Mouse (Mus musculus): ENCODE measurements around the gene Vmn1r25. TPM values are rescaled to one million over a fixed set of nuclear protein-coding genes. Genes with fewer than 3 reads are reported as not detected.

Vmn1r25 gene
- not detected for polyA plus RNA-seq (2014; fragmentation: Illumina TruSeq; extraction: RNeasy Lipid Tissue Mini Kit (QIAGEN cat#74804); ENCODE audit: low read depth, low replicate concordance)

GRCm38 (mm10) chr6:57980710-57981109 lies at the start of gene Vmn1r25:
Vmn1r25 (minus strand) TSS chr6:57980810.

DNA sequence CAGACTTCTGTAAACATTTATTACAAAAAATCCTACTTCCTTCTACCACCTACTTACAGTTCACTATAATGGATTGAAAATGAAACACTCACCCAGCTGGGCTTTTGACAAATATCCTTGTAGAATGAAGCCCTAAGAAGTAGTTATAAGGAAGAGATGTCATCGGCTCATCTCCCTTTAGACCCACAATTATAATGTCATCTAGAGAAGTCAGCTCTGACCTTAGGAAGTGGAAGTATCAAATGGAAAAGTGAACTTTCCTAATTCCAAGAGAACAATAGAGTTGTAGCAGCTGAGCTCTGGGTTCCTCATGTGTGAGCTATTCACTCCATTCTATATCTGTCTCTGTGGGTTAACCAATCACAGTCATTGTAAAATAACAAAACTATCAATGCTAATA lies 34.4 kb upstream of the Vmn1r25 start, which contains the start of gene Vmn1r26:
Vmn1r26 (minus strand) TSS at position 101 of the 400 bp plus-strand sequence.

GRCm38 (mm10) chr6:57961403-57961802 lies 19.2 kb downstream of the Vmn1r25 start, which contains the start of gene Vmn1r24:
Vmn1r24 (minus strand) TSS chr6:57961503.

Other genes starting within 250 kb of the Vmn1r25 start
- gene Vopp1, start 155.7 kb downstream of the Vmn1r25 start, polyA plus RNA-seq (2014; fragmentation: Illumina TruSeq; extraction: RNeasy Lipid Tissue Mini Kit (QIAGEN cat#74804); ENCODE audit: low read depth, low replicate concordance) = 35.9 TPM
- gene Vmn1r21, start 130.5 kb downstream of the Vmn1r25 start, polyA plus RNA-seq (2014; fragmentation: Illumina TruSeq; extraction: RNeasy Lipid Tissue Mini Kit (QIAGEN cat#74804); ENCODE audit: low read depth, low replicate concordance) = not detected
- gene Vmn1r22, start 72.8 kb downstream of the Vmn1r25 start, polyA plus RNA-seq (2014; fragmentation: Illumina TruSeq; extraction: RNeasy Lipid Tissue Mini Kit (QIAGEN cat#74804); ENCODE audit: low read depth, low replicate concordance) = not detected
- gene Vmn1r23, start 54.0 kb downstream of the Vmn1r25 start, polyA plus RNA-seq (2014; fragmentation: Illumina TruSeq; extraction: RNeasy Lipid Tissue Mini Kit (QIAGEN cat#74804); ENCODE audit: low read depth, low replicate concordance) = not detected
- gene Vmn1r24, start 19.3 kb downstream of the Vmn1r25 start, polyA plus RNA-seq (2014; fragmentation: Illumina TruSeq; extraction: RNeasy Lipid Tissue Mini Kit (QIAGEN cat#74804); ENCODE audit: low read depth, low replicate concordance) = not detected
- not detected for gene Vmn1r26, start 34.3 kb upstream of the Vmn1r25 start, polyA plus RNA-seq (2014; fragmentation: Illumina TruSeq; extraction: RNeasy Lipid Tissue Mini Kit (QIAGEN cat#74804); ENCODE audit: low read depth, low replicate concordance)
- gene Vmn1r27, start 238.0 kb upstream of the Vmn1r25 start, polyA plus RNA-seq (2014; fragmentation: Illumina TruSeq; extraction: RNeasy Lipid Tissue Mini Kit (QIAGEN cat#74804); ENCODE audit: low read depth, low replicate concordance) = not detected